Mouse (Mus musculus) liver, embryonic 14.5 days (tissue): ENCODE results near the gene Plac9b.
"Not testable (repeated sequence)": the region's sequence is repeated elsewhere in the genome, so short reads cannot be mapped to it uniquely, and the experiment has no call there.

Experiments
- CTCF ChIP-seq: IDR thresholded peaks from 2 replicates; pipeline ENCODE4 v1.5.1; 2016; ENCODE audit warnings: antibody characterized with exemption, low read depth, control low read depth
- EP300 ChIP-seq: IDR thresholded peaks from 2 replicates; pipeline ENCODE4 v1.6.1; 2016; ENCODE audit warnings: antibody characterized with exemption, low read depth

- TF ChIP-seq CTCF, EP300: not testable (repeated sequence)
Observed at GRCm38 (mm10) chr14:26206197-26206925, 24.1 kb upstream of the Plac9b start.
